Mouse (Mus musculus) thymus, adult 2 months (tissue): Measurements from ENCODE around the gene Uxs1. TPM values are rescaled to one million over a fixed set of nuclear protein-coding genes. Genes with fewer than 3 reads are reported as not detected.

Source experiments
- DNase-seq: peaks from one replicate; pipeline ENCODE4 v3.0.0; 2021
- H3K27ac ChIP-seq: fragments of 200-500 bp; 2 replicates; pipeline ENCODE4 v1.5.1; 2012; ENCODE audit warnings: low read length, control low read depth; ENCODE audit not compliant: control insufficient read depth, insufficient read depth
- H3K27me3 ChIP-seq: fragments of 200-500 bp; 2 replicates; pipeline ENCODE4 v1.6.1; 2012; ENCODE audit warnings: mild to moderate bottlenecking, low read length, moderate library complexity, mixed read lengths; ENCODE audit not compliant: control insufficient read depth, insufficient read depth
- H3K36me3 ChIP-seq: fragments of 200-500 bp; 2 replicates; pipeline ENCODE4 v1.6.1; 2012; ENCODE audit warnings: mild to moderate bottlenecking, low read length, moderate library complexity; ENCODE audit not compliant: control insufficient read depth, insufficient read depth
- H3K4me1 ChIP-seq: fragments of 200-500 bp; replicated peaks from 2 replicates; pipeline ENCODE4 v1.6.1; 2012; ENCODE audit warnings: low read length; ENCODE audit not compliant: control insufficient read depth, insufficient read depth
- H3K4me3 ChIP-seq: fragments of 200-500 bp; 2 replicates; pipeline ENCODE4 v1.5.1; 2012; ENCODE audit warnings: mild to moderate bottlenecking, low read length, control low read depth, moderate library complexity; ENCODE audit not compliant: control insufficient read depth, insufficient read depth
- CTCF ChIP-seq: fragments of 200-500 bp; IDR thresholded peaks from 2 replicates; pipeline ENCODE4 v1.5.1; 2012; ENCODE audit warnings: mild to moderate bottlenecking, control low read depth, low read length, moderate library complexity, borderline replicate concordance; ENCODE audit not compliant: control insufficient read depth, poor library complexity, insufficient read depth; ENCODE audit errors: extremely low read depth
- POLR2A ChIP-seq: fragments of 200-500 bp; IDR thresholded peaks from 2 replicates; pipeline ENCODE4 v1.6.1; 2012; ENCODE audit warnings: mild to moderate bottlenecking, low read length, control low read depth, moderate library complexity; ENCODE audit not compliant: control insufficient read depth, poor library complexity, insufficient read depth; ENCODE audit errors: extremely low read depth
- WGBS: fragments of 180-500 bp; shearing (Covaris S2); methylation state at CpG from one replicate; pipeline ENCODE4 v1.1.7; 2018; 5-methylcytosine and 5-hydroxymethylcytosine counted together
- polyA plus RNA-seq: library from polyadenylated mRNA; depleted of rRNA; stranded (reverse); fragments of >200 nt; gene quantifications from 2 replicates; pipeline ENCODE4 v1.2.3, GENCODE M21; 2012

Uxs1 gene
- polyA plus RNA-seq, 1 experiment, result 9.0 TPM

GRCm38 (mm10) chr1:43857656-43858055 lies 30.1 kb upstream of the Uxs1 start:
- TF ChIP-seq CTCF (no peak), POLR2A (no peak)
- no peak overlapping the region for H3K27ac ChIP-seq
- no peak for DNase-seq
- no peaks in the 10 kb centered on the region for H3K4me1 ChIP-seq
- WGBS, result 91% methylated on average over 1 of the region's 1 CpGs
- H3K4me3 ChIP-seq, result no peak overlapping the region
- no peaks in the 10 kb centered on the region for H3K36me3 ChIP-seq
- H3K27me3 ChIP-seq, result no peaks in the 10 kb centered on the region

- H3K27me3 ChIP-seq, result no peaks in the 10 kb centered on the region
- no peaks in the 10 kb centered on the region for H3K4me1 ChIP-seq
- no peak for DNase-seq
- TF ChIP-seq POLR2A (no peak), CTCF (no peak)
- H3K36me3 ChIP-seq, result no peaks in the 10 kb centered on the region
- WGBS, result 96% methylated on average over 1 of the region's 1 CpGs
- no peak overlapping the region for H3K27ac ChIP-seq
- H3K4me3 ChIP-seq, result no peak overlapping the region
Measured at GRCm38 (mm10) chr1:43855591-43855990, 28.0 kb upstream of the Uxs1 start.

GRCm38 (mm10) chr1:43843398-43843797 lies 15.8 kb upstream of the Uxs1 start:
- Histone ChIP-seq H3K36me3 (no peaks in the 10 kb centered on the region), H3K4me3 (no peak overlapping the region), H3K27me3 (no peaks in the 10 kb centered on the region), H3K4me1 (no peaks in the 10 kb centered on the region), H3K27ac (no peak overlapping the region)
- no peak for DNase-seq
- TF ChIP-seq POLR2A, result no peak
- no peak for TF ChIP-seq CTCF
- WGBS, result 96% methylated on average over 2 of the region's 2 CpGs

GRCm38 (mm10) chr1:43837236-43837635 lies 9.6 kb upstream of the Uxs1 start:
- H3K27me3 ChIP-seq, result no peaks in the 10 kb centered on the region
- no peak for DNase-seq
- no peak overlapping the region for H3K27ac ChIP-seq
- no peaks in the 10 kb centered on the region for H3K36me3 ChIP-seq
- 100% methylated on average over 1 of the region's 1 CpGs for WGBS
- H3K4me3 ChIP-seq, result no peak overlapping the region
- TF ChIP-seq CTCF (no peak), POLR2A (no peak)
- no peaks in the 10 kb centered on the region for H3K4me1 ChIP-seq

- WGBS, result 87% methylated on average over 1 of the region's 1 CpGs
- TF ChIP-seq CTCF (no peak), POLR2A (no peak)
- Histone ChIP-seq H3K36me3 (no peaks in the 10 kb centered on the region), H3K4me3 (no peak overlapping the region), H3K27ac (no peak overlapping the region), H3K4me1 (no peaks in the 10 kb centered on the region), H3K27me3 (no peaks in the 10 kb centered on the region)
- no peak for DNase-seq
Measured at GRCm38 (mm10) chr1:43830096-43830495, 2.5 kb upstream of the Uxs1 start.

- Histone ChIP-seq H3K27me3 (no peaks in the 10 kb centered on the region), H3K36me3 (no peaks in the 10 kb centered on the region), H3K4me3 (peak overlapping the region; percentile 75), H3K4me1 (no peaks in the 10 kb centered on the region), H3K27ac (no peak overlapping the region)
- TF ChIP-seq CTCF (no peak), POLR2A (no peak)
- WGBS, result under 1% methylated on average over 66 of the region's 68 CpGs
- peak; percentile 61 for DNase-seq
Measured at GRCm38 (mm10) chr1:43827002-43827762, 418 bp downstream of the Uxs1 start.
